Comparison of ENCODE assay signal across 8 mouse cellular contexts in genomic region chr8:95000684-95001083, GRCm38 (mm10). TPM values are rescaled to one million over a fixed set of nuclear protein-coding genes. Genes with fewer than 3 reads are reported as not detected.
DNase-seq lines count a peak whose midpoint lies in the region; ATAC-seq lines count a peak whose summit lies in the region.

No protein-coding gene starts in this region.

- peaks cover 36% of the 10 kb centered on the region for H3K4me1 ChIP-seq in intestine, embryonic 15.5 days (replicated peaks)
- peaks cover 26% of the 10 kb centered on the region for H3K4me1 ChIP-seq in lung, embryonic 16.5 days (replicated peaks; ENCODE audit: control insufficient read depth, insufficient read depth, low read length)

- no peaks in the 10 kb centered on the region for H3K9me3 ChIP-seq in intestine, embryonic 15.5 days
- no peaks in the 10 kb centered on the region for H3K9me3 ChIP-seq in lung, embryonic 16.5 days (ENCODE audit: control insufficient read depth, low read length)

- H3K27ac ChIP-seq in intestine, embryonic 15.5 days, result no peak overlapping the region
- H3K27ac ChIP-seq in lung, embryonic 16.5 days (ENCODE audit: low read length), result peak overlapping the region; percentile 81

- H3K4me2 ChIP-seq in intestine, embryonic 15.5 days (replicated peaks), result peak overlapping the region; percentile 24; the same call in 1 of the 2 replicates
- no peak overlapping the region for H3K4me2 ChIP-seq in lung, embryonic 16.5 days (ENCODE audit: low read depth, low read length)

- peak; percentile 37 to 50 for DNase-seq in cerebellum, postnatal 14 days
- no peak for DNase-seq in cerebellum, adult 8-10 months
- DNase-seq in adrenal gland, postnatal 36 days, result peak; percentile 58 to 77
- DNase-seq in gastrocnemius, postnatal 25 days, result peak; percentile 51
- DNase-seq in cerebellum, adult 9-10 months, result no peak

- H3K4me3 ChIP-seq in intestine, embryonic 15.5 days (replicated peaks), result no peak overlapping the region
- H3K4me3 ChIP-seq in lung, embryonic 16.5 days (ENCODE audit: low read length), result no peak overlapping the region

- H3K9ac ChIP-seq in intestine, embryonic 15.5 days, result no peak overlapping the region
- no peak overlapping the region for H3K9ac ChIP-seq in lung, embryonic 16.5 days (ENCODE audit: low read length)

- H3K36me3 ChIP-seq in intestine, embryonic 15.5 days, result no peaks in the 10 kb centered on the region
- H3K36me3 ChIP-seq in lung, embryonic 16.5 days (ENCODE audit: control insufficient read depth, insufficient read depth, low read length), result peaks cover 6% of the 10 kb centered on the region

- H3K27me3 ChIP-seq in intestine, embryonic 15.5 days (replicated peaks), result no peaks in the 10 kb centered on the region
- H3K27me3 ChIP-seq in lung, embryonic 16.5 days (ENCODE audit: control insufficient read depth, insufficient read depth, low read depth, low read length), result no peaks in the 10 kb centered on the region

- WGBS in intestine, embryonic 15.5 days, result 24% methylated on average over 5 of the region's 5 CpGs
- WGBS in lung, embryonic 16.5 days, result 17% methylated on average over 5 of the region's 5 CpGs

- ATAC-seq in intestine, embryonic 15.5 days, result peak; percentile 54
- peak; percentile 53 for ATAC-seq in lung, embryonic 16.5 days (ENCODE audit: low read depth)
- peak; percentile 45; the same call in 1 of the 2 replicates for ATAC-seq in neutrophil, adult 5-6 weeks (ENCODE audit: extremely low read depth, insufficient number of reproducible peaks, low FRiP score, poor library complexity, severe bottlenecking)

RNA-seq across cellular contexts. Expression of gene Adgrg3, which starts 16.8 kb away (rescaled TPM):
- total RNA-seq in adrenal gland, postnatal 36 days (2021), result 1 to 10 TPM; 3.2 to 3.7 TPM
- total RNA-seq in gastrocnemius, postnatal 25 days (2021), result under 1 TPM; 0.41 to 0.86 TPM
- 3.4 and 3.5 TPM in 2 replicates for polyA plus RNA-seq in intestine, embryonic 15.5 days (2015; fragmentation: Nextera tagmentation; extraction: Ambion mirVana)
- polyA plus RNA-seq in lung, embryonic 16.5 days (2015; fragmentation: Nextera tagmentation; extraction: Ambion mirVana), result 4.7 TPM in 2 replicates
- 21.5 and 23.4 TPM in 2 replicates for total RNA-seq in neutrophil, adult 5-6 weeks (2017)

RNA-seq across cellular contexts. Expression of gene Adgrg1, which starts 26.1 kb away (rescaled TPM):
- total RNA-seq in adrenal gland, postnatal 36 days (2021), result 10 to 100 TPM; 15.1 to 23.4 TPM
- 10 to 100 TPM; 16.7 to 22.6 TPM for total RNA-seq in gastrocnemius, postnatal 25 days (2021)
- polyA plus RNA-seq in intestine, embryonic 15.5 days (2015; fragmentation: Nextera tagmentation; extraction: Ambion mirVana), result 22.4 and 23.8 TPM in 2 replicates
- polyA plus RNA-seq in lung, embryonic 16.5 days (2015; fragmentation: Nextera tagmentation; extraction: Ambion mirVana), result 39.8 and 42.9 TPM in 2 replicates
- 2.2 and 2.3 TPM in 2 replicates for total RNA-seq in neutrophil, adult 5-6 weeks (2017)

RNA-seq across cellular contexts. Expression of gene Drc7, which starts 54.2 kb away (rescaled TPM):
- total RNA-seq in adrenal gland, postnatal 36 days (2021), result not detected
- total RNA-seq in gastrocnemius, postnatal 25 days (2021), result not detected
- polyA plus RNA-seq in intestine, embryonic 15.5 days (2015; fragmentation: Nextera tagmentation; extraction: Ambion mirVana), result not detected in 2 replicates
- 1.5 and 2.7 TPM in 2 replicates for polyA plus RNA-seq in lung, embryonic 16.5 days (2015; fragmentation: Nextera tagmentation; extraction: Ambion mirVana)
- 0.23 TPM in 1 of 2 replicates, not detected in the other for total RNA-seq in neutrophil, adult 5-6 weeks (2017)

Comparison
In these comparisons a context has a peak if more than half of its experiments do, and no peak if none do; other contexts are left out.
1. DNase-seq: peak in cerebellum, postnatal 14 days (2 of 2), adrenal gland, postnatal 36 days (2 of 2) and gastrocnemius, postnatal 25 days (single experiment); none in cerebellum, adult 8-10 months (single experiment) and cerebellum, adult 9-10 months (single experiment).
2. Peak in every context shown above with its lines, with median percentiles within 50 percentile points of each other: ATAC-seq.